Mouse (Mus musculus): ENCODE results near the gene Slc17a2. TPM values are rescaled to one million over a fixed set of nuclear protein-coding genes. Genes with fewer than 3 reads are reported as not detected.
"Not testable (repeated sequence)": the region's sequence is repeated elsewhere in the genome, so short reads cannot be mapped to it uniquely, and the experiment has no call there.

The Slc17a2 gene
- polyA plus RNA-seq, 1 experiment from 2014 or later: 0.12 TPM

DNA sequence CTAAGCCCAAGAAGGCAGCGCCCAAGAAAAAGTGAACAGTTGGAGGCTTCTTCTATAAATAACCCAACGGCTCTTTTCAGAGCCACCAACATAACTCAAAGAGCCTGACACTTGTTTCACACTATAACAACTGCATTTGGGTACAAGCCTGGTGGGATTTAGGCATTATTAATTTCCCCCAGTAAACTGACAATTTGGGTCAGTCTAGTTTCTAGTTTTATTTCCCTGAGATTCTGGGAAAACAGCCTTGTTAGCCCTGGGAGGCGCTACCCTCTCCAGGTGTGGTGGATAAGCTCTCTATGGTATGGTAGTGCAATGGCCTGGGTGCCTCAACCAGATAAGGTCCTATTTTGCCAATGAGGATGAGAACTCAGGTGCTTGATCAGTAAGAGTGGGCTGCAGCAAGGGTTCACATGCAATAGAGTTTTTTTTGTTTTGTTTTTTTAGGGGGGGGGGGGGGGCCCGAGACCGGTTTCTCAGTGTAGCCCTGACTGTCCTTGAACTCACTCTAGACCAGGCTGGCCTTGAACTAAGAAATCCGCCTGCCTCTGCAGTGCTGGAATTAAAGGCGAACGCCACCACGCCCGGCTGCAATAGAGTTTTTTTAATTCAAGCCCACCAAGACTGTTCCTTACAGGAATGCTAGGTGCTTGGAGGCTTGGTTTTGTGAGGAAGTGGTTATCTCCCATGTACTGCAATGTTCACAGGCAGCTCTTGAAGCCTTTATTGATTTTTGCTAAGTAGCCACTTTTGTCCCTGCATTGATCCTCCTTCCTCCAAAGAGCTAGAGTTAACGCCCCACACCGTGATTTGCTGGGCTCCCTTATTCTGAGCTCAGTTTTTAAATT, 42.2 kb upstream of the Slc17a2 start:
- peak overlapping the region; percentile 76 for H3K9ac ChIP-seq
- no peaks in the 10 kb centered on the region for H3K9me3 ChIP-seq (replicated peaks)
- 38% methylated on average over 12 of the region's 12 CpGs for WGBS
- H3K27me3 ChIP-seq: no peaks in the 10 kb centered on the region
- ATAC-seq (replicated peaks; ENCODE audit: low FRiP score): no peak
- peak overlapping the region; percentile 61 for H3K4me3 ChIP-seq (replicated peaks)
- peaks cover 27% of the 10 kb centered on the region for H3K4me1 ChIP-seq
- H3K4me2 ChIP-seq: peak overlapping the region; percentile 85
- no peaks in the 10 kb centered on the region for H3K36me3 ChIP-seq
- peak overlapping the region; percentile 98 for H3K27ac ChIP-seq

DNA sequence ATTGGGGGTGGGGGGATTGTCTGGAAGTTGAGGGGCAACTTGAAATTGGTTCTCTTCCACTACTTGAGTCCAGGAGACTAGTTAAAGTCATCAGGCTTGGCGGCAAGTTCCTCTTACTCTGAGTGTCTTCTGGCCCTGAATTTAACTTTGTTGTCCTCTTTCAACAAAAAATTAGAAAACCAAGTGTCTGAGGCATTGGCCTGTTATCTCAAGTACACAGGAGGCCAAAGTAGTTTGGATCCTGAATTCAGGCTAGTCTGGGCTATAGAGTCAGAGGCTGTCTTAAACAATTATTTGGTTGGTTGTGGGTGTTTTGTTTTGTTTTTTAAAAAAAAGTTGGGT, 41.6 kb upstream of the Slc17a2 start:
- H3K27me3 ChIP-seq: no peaks in the 10 kb centered on the region
- H3K4me2 ChIP-seq: no peak overlapping the region
- ATAC-seq (replicated peaks; ENCODE audit: low FRiP score): no peak
- H3K9me3 ChIP-seq (replicated peaks): no peaks in the 10 kb centered on the region
- H3K27ac ChIP-seq: peak overlapping the region; percentile 30; the same call in 1 of the 2 replicates
- no peak overlapping the region for H3K9ac ChIP-seq
- no peaks in the 10 kb centered on the region for H3K36me3 ChIP-seq
- H3K4me1 ChIP-seq: peaks cover 23% of the 10 kb centered on the region
- H3K4me3 ChIP-seq (replicated peaks): no peak overlapping the region
- WGBS: 63% methylated on average over 1 of the region's 1 CpGs

GRCm38 (mm10) chr13:23766772-23767171, 40.0 kb upstream of the Slc17a2 start:
- no peak for ATAC-seq (replicated peaks; ENCODE audit: low FRiP score)
- H3K9ac ChIP-seq: no peak overlapping the region
- H3K9me3 ChIP-seq (replicated peaks): no peaks in the 10 kb centered on the region
- H3K4me2 ChIP-seq: no peak overlapping the region
- H3K27me3 ChIP-seq: no peaks in the 10 kb centered on the region
- H3K36me3 ChIP-seq: no peaks in the 10 kb centered on the region
- H3K4me1 ChIP-seq: peaks cover 18% of the 10 kb centered on the region
- no peak overlapping the region for H3K4me3 ChIP-seq (replicated peaks)
- H3K27ac ChIP-seq: no peak overlapping the region

DNA sequence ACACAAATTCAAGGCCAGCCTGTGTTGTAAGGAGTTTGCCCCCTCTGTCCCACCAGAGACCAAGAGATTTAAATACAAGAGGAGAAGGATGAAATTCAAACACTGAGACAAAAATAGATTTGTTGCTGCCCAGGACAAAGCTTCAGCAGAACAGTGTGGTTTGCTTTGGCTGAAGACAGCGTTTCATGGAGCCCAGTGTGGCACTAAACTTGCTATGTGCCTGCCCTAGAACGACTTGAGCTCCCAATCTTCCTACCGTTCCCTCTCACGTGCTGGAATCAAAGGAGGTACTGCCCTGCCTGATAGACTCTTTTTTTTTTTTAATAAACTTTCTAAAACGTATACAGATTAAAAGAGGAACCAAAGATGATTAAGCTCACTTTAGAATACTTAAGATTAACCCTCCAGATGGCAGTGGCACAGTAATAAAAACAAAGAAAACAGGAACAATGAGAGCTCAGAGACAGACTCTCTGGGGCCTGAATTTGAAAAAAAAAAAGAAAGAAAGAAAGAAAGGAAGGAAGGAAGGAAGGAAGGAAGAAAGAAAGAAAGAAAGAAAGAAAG, 37.9 kb upstream of the Slc17a2 start:
- H3K36me3 ChIP-seq: no peaks in the 10 kb centered on the region
- H3K4me2 ChIP-seq: no peak overlapping the region
- ATAC-seq (replicated peaks; ENCODE audit: low FRiP score): no peak
- no peak overlapping the region for H3K27ac ChIP-seq
- 52% methylated on average over 5 of the region's 5 CpGs for WGBS
- no peak overlapping the region for H3K9ac ChIP-seq
- peaks cover 18% of the 10 kb centered on the region for H3K4me1 ChIP-seq
- H3K27me3 ChIP-seq: no peaks in the 10 kb centered on the region
- H3K4me3 ChIP-seq (replicated peaks): no peak overlapping the region
- H3K9me3 ChIP-seq (replicated peaks): no peaks in the 10 kb centered on the region

GRCm38 (mm10) chr13:23769613-23770012, 37.2 kb upstream of the Slc17a2 start, which contains the start of gene Trim38:
Gene Trim38, plus strand, starts transcription at chr13:23769913.
- H3K4me2 ChIP-seq: not testable (repeated sequence)
- peaks cover 11% of the 10 kb centered on the region for H3K4me1 ChIP-seq
- WGBS: 77% methylated on average over 2 of the region's 2 CpGs

GRCm38 (mm10) chr13:23772561-23773313, 34.1 kb upstream of the Slc17a2 start:
- H3K4me3 ChIP-seq (replicated peaks): peak overlapping the region; percentile 15; the same call in 1 of the 2 replicates

More at GRCm38 (mm10) chr13:23769613-23770012, 37.2 kb upstream of the Slc17a2 start, which contains the start of gene Trim38:
- not testable (repeated sequence) for H3K36me3 ChIP-seq; H3K9ac ChIP-seq; H3K4me3 ChIP-seq (replicated peaks); H3K27ac ChIP-seq; H3K27me3 ChIP-seq; ATAC-seq (replicated peaks; ENCODE audit: low FRiP score); H3K9me3 ChIP-seq (replicated peaks)

DNA sequence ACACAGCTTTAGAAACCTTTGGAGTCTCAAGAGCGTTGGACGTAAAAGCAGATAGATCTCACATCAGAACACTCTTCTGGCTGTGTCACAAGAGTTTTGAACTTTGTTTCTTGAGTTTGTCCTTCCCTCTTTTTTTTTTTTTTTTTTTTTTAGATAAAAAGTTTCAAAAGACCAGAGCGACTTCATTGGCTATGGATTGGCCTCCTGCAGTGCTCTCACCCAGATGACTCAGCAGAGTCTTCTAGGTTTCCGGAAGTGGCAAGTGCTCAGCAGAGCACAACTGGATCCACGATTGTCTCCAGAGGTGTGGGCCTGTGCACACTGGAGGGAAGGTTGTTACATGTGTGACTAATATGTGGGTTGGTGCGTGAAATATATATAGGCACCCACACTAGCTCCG, 28.5 kb upstream of the Slc17a2 start:
- no peak overlapping the region for H3K4me2 ChIP-seq
- WGBS: 93% methylated on average over 7 of the region's 7 CpGs
- no peak overlapping the region for H3K9ac ChIP-seq
- ATAC-seq (replicated peaks; ENCODE audit: low FRiP score): no peak
- no peak overlapping the region for H3K27ac ChIP-seq
- no peaks in the 10 kb centered on the region for H3K9me3 ChIP-seq (replicated peaks)
- H3K36me3 ChIP-seq: no peaks in the 10 kb centered on the region
- no peaks in the 10 kb centered on the region for H3K27me3 ChIP-seq
- H3K4me3 ChIP-seq (replicated peaks): no peak overlapping the region
- H3K4me1 ChIP-seq: no peaks in the 10 kb centered on the region

More at GRCm38 (mm10) chr13:23772561-23773313, 34.1 kb upstream of the Slc17a2 start:
- Histone ChIP-seq H3K4me1 (peaks cover 7% of the 10 kb centered on the region), H3K9me3 (replicated peaks) (no peaks in the 10 kb centered on the region), H3K27me3 (no peaks in the 10 kb centered on the region), H3K4me2 (peak overlapping the region; percentile 46), H3K27ac (no peak overlapping the region), H3K9ac (no peak overlapping the region), H3K36me3 (no peaks in the 10 kb centered on the region)
- 26% methylated on average over 21 of the region's 21 CpGs for WGBS
- ATAC-seq (replicated peaks; ENCODE audit: low FRiP score): peak; percentile 93

GRCm38 (mm10) chr13:23779025-23779424, 27.8 kb upstream of the Slc17a2 start:
- Histone ChIP-seq H3K4me2 (no peak overlapping the region), H3K27ac (no peak overlapping the region)

GRCm38 (mm10) chr13:23792520-23792919, 14.3 kb upstream of the Slc17a2 start:
- 45% methylated on average over 2 of the region's 2 CpGs for WGBS
- no peaks in the 10 kb centered on the region for H3K36me3 ChIP-seq
- ATAC-seq (replicated peaks; ENCODE audit: low FRiP score): no peak
- no peak overlapping the region for H3K4me3 ChIP-seq (replicated peaks)
- H3K27ac ChIP-seq: no peak overlapping the region
- H3K4me2 ChIP-seq: no peak overlapping the region
- H3K27me3 ChIP-seq: no peaks in the 10 kb centered on the region
- no peak overlapping the region for H3K9ac ChIP-seq
- no peaks in the 10 kb centered on the region for H3K9me3 ChIP-seq (replicated peaks)
- no peaks in the 10 kb centered on the region for H3K4me1 ChIP-seq

More at GRCm38 (mm10) chr13:23779025-23779424, 27.8 kb upstream of the Slc17a2 start:
- WGBS: 88% methylated on average over 4 of the region's 4 CpGs
- ATAC-seq (replicated peaks; ENCODE audit: low FRiP score): no peak
- no peaks in the 10 kb centered on the region for H3K27me3 ChIP-seq
- H3K9ac ChIP-seq: no peak overlapping the region
- H3K36me3 ChIP-seq: no peaks in the 10 kb centered on the region
- H3K4me1 ChIP-seq: no peaks in the 10 kb centered on the region
- no peaks in the 10 kb centered on the region for H3K9me3 ChIP-seq (replicated peaks)
- H3K4me3 ChIP-seq (replicated peaks): no peak overlapping the region

GRCm38 (mm10) chr13:23799405-23799804, 7.4 kb upstream of the Slc17a2 start:
- no peak overlapping the region for H3K4me3 ChIP-seq (replicated peaks)
- H3K4me1 ChIP-seq: 0 out of 2 replicates have a peak, but pooled peaks cover 5% of the 10 kb centered on the region
- no peak overlapping the region for H3K27ac ChIP-seq
- WGBS: 58% methylated on average over 5 of the region's 5 CpGs
- H3K9ac ChIP-seq: no peak overlapping the region
- no peak overlapping the region for H3K4me2 ChIP-seq
- no peaks in the 10 kb centered on the region for H3K27me3 ChIP-seq
- ATAC-seq (replicated peaks; ENCODE audit: low FRiP score): no peak
- H3K9me3 ChIP-seq (replicated peaks): no peaks in the 10 kb centered on the region
- no peaks in the 10 kb centered on the region for H3K36me3 ChIP-seq

- no peaks in the 10 kb centered on the region for H3K36me3 ChIP-seq
- ATAC-seq (replicated peaks; ENCODE audit: low FRiP score): no peak
- H3K4me3 ChIP-seq (replicated peaks): no peak overlapping the region
- H3K9ac ChIP-seq: no peak overlapping the region
- no peak overlapping the region for H3K27ac ChIP-seq
- H3K27me3 ChIP-seq: no peaks in the 10 kb centered on the region
- no peaks in the 10 kb centered on the region for H3K9me3 ChIP-seq (replicated peaks)
- H3K4me2 ChIP-seq: no peak overlapping the region
- 81% methylated on average over 2 of the region's 2 CpGs for WGBS
- H3K4me1 ChIP-seq: 0 out of 2 replicates have a peak, but pooled peaks cover 3% of the 10 kb centered on the region
Observed at GRCm38 (mm10) chr13:23804532-23804931, 2.3 kb upstream of the Slc17a2 start.

DNA sequence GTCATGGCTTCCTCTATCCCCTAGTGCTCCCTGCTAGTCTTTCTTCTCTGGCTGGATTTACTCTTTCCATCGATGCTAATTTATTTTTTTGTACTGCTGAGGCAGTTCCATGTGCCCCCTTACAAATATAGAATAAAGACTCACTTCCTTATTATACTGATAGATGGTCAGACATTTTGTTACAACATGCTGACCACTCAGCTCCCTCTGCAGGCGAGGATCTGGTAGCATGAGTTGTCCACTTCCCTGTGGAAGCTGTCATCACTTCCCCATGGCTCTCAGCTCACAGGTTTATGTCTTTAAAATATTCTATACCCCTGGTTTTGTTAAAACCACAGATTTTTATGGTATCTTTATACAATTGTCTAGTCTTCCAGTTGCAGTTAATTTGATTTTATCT, 9.4 kb downstream of the Slc17a2 start:
- no peak for ATAC-seq (replicated peaks; ENCODE audit: low FRiP score)
- 77% methylated on average over 2 of the region's 2 CpGs for WGBS
- no peak overlapping the region for H3K4me2 ChIP-seq

More for the DNA sequence above, 9.4 kb downstream of the Slc17a2 start:
- no peak overlapping the region for H3K27ac ChIP-seq
- no peaks in the 10 kb centered on the region for H3K36me3 ChIP-seq
- H3K27me3 ChIP-seq: no peaks in the 10 kb centered on the region
- H3K9me3 ChIP-seq (replicated peaks): no peaks in the 10 kb centered on the region
- H3K9ac ChIP-seq: no peak overlapping the region
- H3K4me1 ChIP-seq: no peaks in the 10 kb centered on the region
- H3K4me3 ChIP-seq (replicated peaks): no peak overlapping the region
